Mouse (Mus musculus): Measurements from ENCODE around the gene Lrp10. TPM values are rescaled to one million over a fixed set of nuclear protein-coding genes. Genes with fewer than 3 reads are reported as not detected.

Gene Lrp10
- total RNA-seq, 2 experiments from 2014 or later: 28.5 to 31.2 TPM

Other genes starting within 250 kb of the Lrp10 start
- 10 to 100 TPM; 66.6 to 77.4 TPM for gene Dad1, start 210.0 kb upstream of the Lrp10 start, total RNA-seq (2021)
- gene Abhd4, start 209.9 kb upstream of the Lrp10 start, total RNA-seq (2021): 10 to 100 TPM; 19.4 to 19.5 TPM
- not detected for gene Olfr49, start 179.2 kb upstream of the Lrp10 start, total RNA-seq (2021)
- 10 to 100 TPM; 49.1 to 54.0 TPM for gene Oxa1l, start 103.3 kb upstream of the Lrp10 start, total RNA-seq (2021)
- under 1 TPM; 0.52 to 0.73 TPM for gene Slc7a7, start 46.4 kb upstream of the Lrp10 start, total RNA-seq (2021)
- gene Mrpl52, start 37.2 kb upstream of the Lrp10 start, total RNA-seq (2021): 100 to 1,000 TPM in 1 of 2 experiments, 10 to 100 TPM in 1; 100.0 to 110 TPM
- gene Mmp14, start 32.5 kb upstream of the Lrp10 start, total RNA-seq (2021): 10 to 100 TPM in 1 of 2 experiments, 1 to 10 TPM in 1; 7.3 to 10.6 TPM
- gene Rem2, start 12.0 kb downstream of the Lrp10 start, total RNA-seq (2021): not detected
- gene Prmt5, start 53.4 kb downstream of the Lrp10 start, total RNA-seq (2021): 10 to 100 TPM; 29.6 to 32.1 TPM
- 1 to 10 TPM; 2.5 to 3.0 TPM for gene Haus4, start 90.5 kb downstream of the Lrp10 start, total RNA-seq (2021)
- 1 to 10 TPM in 1 of 2 experiments, under 1 TPM in 1; 0.91 to 1.6 TPM for gene Ajuba, start 113.4 kb downstream of the Lrp10 start, total RNA-seq (2021)
- 1 to 10 TPM; 2.6 to 3.9 TPM for gene 4931414P19Rik, start 141.9 kb downstream of the Lrp10 start, total RNA-seq (2021)
- 100 to 1,000 TPM; 162 to 169 TPM for gene Psmb5, start 153.9 kb downstream of the Lrp10 start, total RNA-seq (2021)
- not detected for gene Psmb11, start 157.3 kb downstream of the Lrp10 start, total RNA-seq (2021)
- gene Gm17606, start 176.8 kb downstream of the Lrp10 start, total RNA-seq (2021): not detected
- under 1 TPM; 0.07 to 0.11 TPM for gene Cdh24, start 177.2 kb downstream of the Lrp10 start, total RNA-seq (2021)
- gene 1700123O20Rik, start 222.1 kb downstream of the Lrp10 start, total RNA-seq (2021): 10 to 100 TPM in 1 of 2 experiments, 1 to 10 TPM in 1; 7.8 to 10.6 TPM
- 10 to 100 TPM; 62.6 to 72.6 TPM for gene Acin1, start 222.8 kb downstream of the Lrp10 start, total RNA-seq (2021)
- not detected for gene Gm29776, start 234.7 kb downstream of the Lrp10 start, total RNA-seq (2021)
- not detected for gene Cebpe, start 248.0 kb downstream of the Lrp10 start, total RNA-seq (2021)